Mouse (Mus musculus) bone marrow, adult 2 months (tissue): ENCODE data around the gene Thnsl1. TPM values are rescaled to one million over a fixed set of nuclear protein-coding genes. Genes with fewer than 3 reads are reported as not detected.
"Not testable (repeated sequence)": the region's sequence is repeated elsewhere in the genome, so short reads cannot be mapped to it uniquely, and the experiment has no call there.

Experiments used
- H3K27ac ChIP-seq: fragments of 200-500 bp; 2 replicates; pipeline ENCODE4 v1.5.1; 2012; ENCODE audit warnings: low read depth, mild to moderate bottlenecking, control low read depth, inconsistent platforms, low read length; ENCODE audit not compliant: control insufficient read depth, poor library complexity, insufficient read depth
- H3K4me1 ChIP-seq: fragments of 200-500 bp; 2 replicates; pipeline ENCODE4 v1.6.1; 2011; ENCODE audit warnings: low read length; ENCODE audit not compliant: control insufficient read depth, insufficient read depth
- H3K4me3 ChIP-seq: fragments of 200-500 bp; replicated peaks from 2 replicates; pipeline ENCODE3; 2011; ENCODE audit warnings: mild to moderate bottlenecking, low read depth, low read length, control low read depth; ENCODE audit not compliant: control insufficient read depth
- CTCF ChIP-seq: fragments of 200-500 bp; IDR thresholded peaks from 2 replicates; pipeline ENCODE4 v1.5.1; 2011; ENCODE audit warnings: low read length, control low read depth; ENCODE audit not compliant: control insufficient read depth, insufficient read depth
- POLR2A ChIP-seq: fragments of 200-500 bp; IDR thresholded peaks from 2 replicates; pipeline ENCODE4 v1.6.1; 2011; ENCODE audit warnings: low read depth, mild to moderate bottlenecking, control low read depth, low read length, borderline replicate concordance; ENCODE audit not compliant: control insufficient read depth
- WGBS: fragments of 180-500 bp; shearing (Covaris S2); methylation state at CpG from one replicate; pipeline ENCODE4 v1.1.7; 2018; 5-methylcytosine and 5-hydroxymethylcytosine counted together
- polyA plus RNA-seq: library from polyadenylated mRNA; stranded (reverse); fragments of >200 nt; gene quantifications from 2 replicates; pipeline ENCODE4 v1.2.4, GENCODE M21; 2011; ENCODE audit warnings: low replicate concordance; ENCODE audit not compliant: missing spikeins, insufficient read depth, insufficient read length

The Thnsl1 gene
- polyA plus RNA-seq, 1 experiment: 0.85 TPM

DNA sequence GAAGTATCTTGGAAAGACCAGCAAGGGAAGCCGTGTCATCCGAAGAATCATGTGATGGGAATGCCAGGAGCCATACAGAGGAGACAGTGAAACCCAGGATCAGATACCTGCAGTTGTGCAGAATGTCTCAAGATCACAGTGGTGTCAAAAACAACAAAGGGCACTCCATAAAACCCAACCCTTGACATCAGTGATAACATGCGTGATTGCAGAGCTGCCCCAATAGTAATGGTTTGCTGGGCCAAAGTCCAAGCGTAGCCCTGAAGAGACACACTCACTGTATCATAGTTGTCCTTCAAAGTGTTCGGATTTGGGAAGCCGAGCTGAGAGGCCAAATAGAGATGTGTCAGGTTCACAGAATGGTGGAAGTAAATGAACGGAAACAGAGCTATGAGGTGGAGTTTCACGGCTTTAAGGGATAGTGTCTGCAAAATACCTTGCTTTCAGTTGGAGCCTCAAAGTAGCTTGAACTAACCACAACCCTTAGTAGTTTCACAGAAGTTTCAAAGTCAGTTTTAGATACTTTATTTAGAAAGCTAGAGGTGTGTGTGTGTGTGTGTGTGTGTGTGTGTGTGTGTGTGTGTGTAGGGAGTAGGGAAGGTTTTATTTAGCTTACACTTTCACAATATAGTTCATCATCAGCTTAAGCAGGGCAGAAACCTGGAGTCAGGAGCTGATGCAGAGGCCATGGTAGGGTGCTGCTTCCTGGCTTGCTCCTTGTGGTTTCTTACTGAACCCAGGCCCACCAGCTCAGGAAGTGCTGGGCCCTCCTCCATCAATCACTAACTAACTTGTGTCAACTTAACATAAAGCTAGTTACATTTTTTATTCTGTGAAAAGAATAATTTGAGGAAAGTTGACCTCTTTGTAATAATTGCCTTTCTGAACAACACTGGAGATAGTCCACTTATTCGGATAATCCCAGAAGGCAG lies 17.2 kb downstream of the Thnsl1 start:
- Histone ChIP-seq H3K4me1 (no peaks in the 10 kb centered on the region), H3K4me3 (no peak overlapping the region), H3K27ac (no peak overlapping the region)
- TF ChIP-seq POLR2A (no peak), CTCF (no peak)
- 59% methylated on average over 9 of the region's 9 CpGs for WGBS

GRCm38 (mm10) chr2:21230276-21230675 lies 24.8 kb downstream of the Thnsl1 start:
- WGBS: 62% methylated on average over 2 of the region's 2 CpGs
- H3K4me1 ChIP-seq: no peaks in the 10 kb centered on the region
- no peak overlapping the region for H3K27ac ChIP-seq
- H3K4me3 ChIP-seq: no peak overlapping the region
- TF ChIP-seq POLR2A: no peak
- TF ChIP-seq CTCF: no peak

DNA sequence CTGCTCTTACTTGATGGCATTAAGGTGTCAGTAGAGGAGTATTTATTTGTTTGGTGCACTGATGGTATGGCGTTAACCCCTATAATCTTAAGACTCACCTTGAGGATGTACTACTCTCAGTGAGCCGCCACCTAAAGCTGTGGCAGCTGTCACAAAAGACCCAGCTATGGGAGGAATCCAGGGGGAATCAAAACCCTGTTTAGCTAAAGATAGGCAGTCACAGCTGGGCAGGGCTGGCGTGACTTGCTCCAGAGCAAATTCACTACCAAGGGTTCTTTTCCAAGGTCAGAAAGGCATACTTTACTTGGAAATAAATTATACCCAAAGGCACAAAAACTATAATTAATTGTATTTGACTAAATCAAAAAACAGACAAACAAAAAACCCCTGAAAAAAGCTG lies 25.6 kb downstream of the Thnsl1 start:
- H3K4me1 ChIP-seq: no peaks in the 10 kb centered on the region
- no peak overlapping the region for H3K4me3 ChIP-seq
- TF ChIP-seq CTCF (no peak), POLR2A (no peak)
- 77% methylated on average over 3 of the region's 3 CpGs for WGBS
- H3K27ac ChIP-seq: no peak overlapping the region

- Histone ChIP-seq H3K27ac (no peak overlapping the region), H3K4me3 (no peak overlapping the region), H3K4me1 (no peaks in the 10 kb centered on the region)
- TF ChIP-seq POLR2A: no peak
- no peak for TF ChIP-seq CTCF
- 76% methylated on average over 9 of the region's 9 CpGs for WGBS
Observed at GRCm38 (mm10) chr2:21234871-21235648, 29.5 kb downstream of the Thnsl1 start.

DNA sequence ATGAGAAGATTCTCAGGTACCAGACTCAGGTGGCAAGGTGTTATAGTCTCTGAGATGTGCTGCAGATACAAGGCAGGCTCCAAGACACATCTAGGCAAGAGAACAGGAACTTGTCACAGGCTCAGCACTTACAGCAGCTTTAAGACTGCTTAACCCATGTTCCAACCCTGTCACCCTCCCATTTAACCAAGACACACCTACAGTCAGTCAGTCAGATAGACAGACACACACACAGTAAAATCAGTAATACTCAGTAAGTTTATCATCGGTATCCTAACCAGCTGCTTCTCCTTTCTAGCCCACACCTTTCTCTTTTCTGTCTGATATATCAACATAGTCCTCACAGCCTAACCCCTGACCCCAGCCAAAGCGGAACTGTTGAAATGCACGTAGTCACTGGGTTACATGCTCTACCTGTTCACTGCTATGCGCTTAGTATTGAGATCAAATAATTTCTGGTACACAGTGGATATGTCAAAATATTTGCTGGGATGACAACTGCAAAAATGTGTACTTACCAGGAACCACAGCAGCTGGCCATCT lies 30.4 kb downstream of the Thnsl1 start:
- WGBS: 53% methylated on average over 4 of the region's 4 CpGs
- H3K4me3 ChIP-seq: no peak overlapping the region
- no peak for TF ChIP-seq POLR2A
- no peak for TF ChIP-seq CTCF
- no peaks in the 10 kb centered on the region for H3K4me1 ChIP-seq
- H3K27ac ChIP-seq: no peak overlapping the region

DNA sequence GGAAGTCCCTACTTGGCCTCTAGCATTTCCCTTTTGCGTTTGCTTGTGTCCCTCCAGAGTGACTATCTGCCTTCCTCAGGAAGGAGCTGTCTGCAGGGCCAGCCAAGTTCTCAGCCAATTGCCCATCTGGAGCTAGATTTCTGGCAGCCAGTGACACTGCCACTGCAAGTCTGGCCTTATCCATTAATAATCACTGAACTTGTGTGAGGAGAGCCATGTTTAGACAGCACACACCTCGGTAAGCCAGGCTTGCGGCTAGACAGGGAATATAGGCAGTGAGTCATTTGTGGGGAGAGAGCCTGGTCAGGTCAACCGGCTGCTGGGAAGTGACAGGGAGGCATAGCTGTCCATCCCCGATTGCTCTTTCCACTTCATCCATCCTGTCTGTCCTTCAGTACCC lies 31.3 kb downstream of the Thnsl1 start:
- WGBS: 39% methylated on average over 5 of the region's 5 CpGs
- Histone ChIP-seq H3K27ac (no peak overlapping the region), H3K4me1 (no peaks in the 10 kb centered on the region), H3K4me3 (no peak overlapping the region)
- TF ChIP-seq POLR2A: no peak

GRCm38 (mm10) chr2:21244104-21244503 lies 38.6 kb downstream of the Thnsl1 start:
- H3K4me3 ChIP-seq, H3K27ac ChIP-seq, H3K4me1 ChIP-seq: not testable (repeated sequence)
- 89% methylated on average over 4 of the region's 6 CpGs for WGBS

DNA sequence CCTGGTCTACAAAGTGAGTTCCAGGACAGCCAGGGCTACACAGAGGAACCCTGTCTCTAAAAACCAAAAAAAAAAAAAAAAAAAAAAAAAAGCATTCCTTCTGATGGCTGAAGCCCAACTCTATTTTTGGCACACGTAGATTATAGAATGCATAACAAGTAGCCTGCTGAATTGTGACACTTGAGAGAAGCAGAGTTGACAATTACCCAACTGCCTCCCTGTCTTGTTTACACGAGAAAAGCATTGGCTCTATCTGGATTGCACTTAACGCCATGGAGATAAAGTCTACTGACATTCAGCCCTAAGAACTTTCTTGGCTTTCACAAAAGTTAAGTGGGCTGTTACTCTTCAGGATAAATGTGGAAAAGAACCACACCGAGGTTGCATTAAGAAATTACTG lies 39.5 kb downstream of the Thnsl1 start:
- Histone ChIP-seq H3K4me1 (no peaks in the 10 kb centered on the region), H3K27ac (no peak overlapping the region), H3K4me3 (no peak overlapping the region)
- WGBS: 65% methylated on average over 4 of the region's 4 CpGs
- no peak for TF ChIP-seq CTCF
- no peak for TF ChIP-seq POLR2A
